Mouse (Mus musculus) kidney, adult 18-20 months (tissue): ENCODE measurements at regions not wholly inside any gene's neighbourhood (a gene's known extent, or its start where the extent isn't known, plus 50 kb on each side); places are given as distances from the start of the nearest gene placed in this dataset.

Source experiments
- DNase-seq: peaks from one replicate; pipeline ENCODE4 v3.0.0; 2021

DNA sequence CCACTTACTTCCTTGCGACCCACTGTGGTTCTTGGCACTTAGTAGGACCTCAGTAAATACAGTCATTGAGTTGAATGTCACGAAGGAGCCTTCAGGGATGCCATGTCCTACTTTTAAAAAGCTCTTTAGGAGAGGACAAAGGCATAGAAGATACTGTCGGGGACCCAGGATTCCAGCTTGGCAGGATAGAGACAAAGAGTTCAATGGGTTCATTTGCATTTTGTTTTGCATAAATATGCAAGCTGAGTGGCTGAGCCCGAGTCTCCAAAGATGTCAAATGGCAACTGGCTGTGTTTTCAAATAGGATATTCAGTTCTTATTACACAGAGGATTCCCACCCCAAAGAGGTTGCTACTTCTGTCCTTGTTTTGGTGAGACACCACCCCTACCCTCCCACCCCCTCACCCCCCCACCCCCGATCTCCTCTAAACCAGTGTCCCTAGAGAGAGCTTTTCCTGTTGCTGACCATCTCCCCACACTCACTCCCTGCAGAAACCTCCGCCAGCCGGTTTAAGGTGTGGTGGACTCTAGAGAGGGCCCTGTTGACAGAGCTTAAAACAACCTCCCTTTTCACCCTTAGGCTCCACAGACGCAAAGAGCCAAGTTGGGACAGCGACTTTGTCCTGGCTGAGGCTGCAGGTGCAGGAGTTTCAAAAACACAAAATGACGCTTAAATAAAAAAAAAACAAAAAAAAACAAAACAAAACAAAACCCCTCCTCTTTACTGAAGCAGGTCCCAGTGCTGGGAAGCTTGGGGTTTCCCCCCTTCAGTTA is 57.9 kb downstream of the Sox9 start:
- no peak for DNase-seq

DNA sequence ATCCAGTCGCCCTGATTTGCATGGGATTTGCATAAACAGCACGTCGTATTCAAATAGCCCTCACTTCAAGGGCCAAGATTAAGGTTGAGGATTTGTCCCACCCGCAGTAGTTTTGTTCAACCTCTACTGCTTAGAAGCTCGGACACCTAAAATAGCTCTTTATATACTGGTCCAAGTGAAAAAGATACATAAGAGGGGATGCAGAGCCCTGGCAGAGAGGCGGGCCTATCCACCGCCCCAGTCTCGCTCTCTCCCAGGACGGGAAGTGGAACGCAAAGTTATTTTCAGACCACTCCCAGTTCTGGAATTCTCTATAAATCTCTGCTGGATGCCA is 58.4 kb downstream of the Sox9 start:
- no peak for DNase-seq

DNA sequence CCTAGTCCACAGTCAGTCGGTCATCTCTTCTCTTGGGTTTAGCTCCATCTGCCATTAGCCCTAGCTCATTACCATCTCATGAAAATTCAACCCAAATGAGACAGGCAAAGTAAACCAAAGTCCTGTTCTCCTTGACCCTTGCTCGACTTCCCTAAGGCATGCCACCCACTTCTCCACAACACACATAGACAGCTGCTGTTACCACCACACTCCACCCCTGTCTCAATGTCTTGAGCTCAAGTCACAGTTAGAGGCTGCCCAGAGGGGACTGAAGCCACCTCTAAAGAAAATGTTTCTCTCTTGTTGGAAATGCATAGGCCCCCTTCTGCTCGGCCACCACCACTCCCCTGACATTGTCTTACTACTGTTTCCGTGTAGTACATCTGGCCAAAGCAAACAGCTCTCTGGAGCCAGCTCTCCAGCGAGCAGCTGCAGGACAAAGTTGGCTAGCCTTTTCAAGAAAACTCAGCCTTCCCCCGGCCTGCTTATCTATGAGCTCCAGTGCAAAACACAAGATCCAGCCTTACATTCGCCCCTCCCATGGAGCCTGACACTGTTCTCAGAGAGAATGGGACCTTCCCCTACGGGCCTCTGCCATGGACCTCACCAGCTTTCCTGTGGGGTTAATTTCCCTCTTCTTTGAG is 62.4 kb downstream of the Sox9 start:
- DNase-seq = no peak

DNA sequence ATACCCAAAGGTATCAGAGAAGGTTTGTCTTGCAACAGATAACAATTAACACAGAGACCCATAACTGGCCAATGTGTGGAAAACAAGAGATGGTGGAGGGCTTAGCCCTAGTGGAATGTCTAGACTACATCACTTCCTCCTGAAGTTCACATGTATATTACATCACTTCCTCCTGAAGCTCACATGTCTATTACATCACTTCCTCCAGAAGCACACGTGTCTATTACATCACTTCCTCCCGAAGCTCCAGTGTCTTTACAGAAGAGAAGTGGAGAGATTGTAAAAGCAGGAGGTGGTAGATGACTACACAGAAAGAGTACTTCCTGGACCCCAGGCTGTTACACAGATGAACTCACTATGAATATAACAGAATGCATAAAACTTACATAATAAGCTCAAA is 65.1 kb downstream of the Sox9 start:
- DNase-seq = no peak

DNA sequence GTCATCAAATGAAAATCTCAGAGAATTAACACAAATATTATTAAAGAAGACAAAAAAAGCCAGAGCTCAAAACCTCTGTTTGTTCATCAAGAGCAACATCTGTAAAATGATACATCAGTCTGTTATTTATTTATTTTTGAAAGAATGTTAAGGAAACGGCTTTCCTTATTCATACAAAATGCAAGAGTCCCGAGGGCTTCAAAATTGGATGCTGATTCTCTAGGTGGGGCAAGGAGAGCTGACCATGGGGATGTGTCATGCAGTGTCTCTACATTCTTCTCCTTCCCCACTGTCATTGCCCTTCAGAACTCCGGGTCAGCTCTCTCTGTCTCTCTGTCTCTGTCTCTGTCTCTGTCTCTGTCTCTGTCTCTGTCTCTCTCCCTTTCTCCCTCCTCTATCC is 65.8 kb downstream of the Sox9 start:
- DNase-seq = no peak

DNA sequence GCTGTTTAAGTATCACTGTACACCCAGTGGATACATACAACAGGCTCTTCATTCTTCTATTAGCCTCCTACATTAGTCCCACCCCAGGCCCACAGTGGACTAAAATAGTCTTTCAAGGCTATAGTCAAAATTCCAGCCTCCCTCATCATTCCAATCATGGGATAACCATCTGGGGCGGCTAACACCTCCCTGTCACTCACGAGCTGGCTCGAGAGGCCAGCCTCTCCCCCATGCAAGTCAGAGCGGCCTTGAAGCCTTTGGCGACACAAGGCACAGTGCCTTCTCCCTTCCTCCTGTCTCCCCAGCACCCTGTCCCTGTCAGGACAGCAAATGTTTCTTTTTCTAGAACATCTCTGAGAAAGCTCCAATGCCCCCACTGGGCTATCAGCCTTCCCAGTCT is 68.0 kb downstream of the Sox9 start:
- DNase-seq = no peak

DNA sequence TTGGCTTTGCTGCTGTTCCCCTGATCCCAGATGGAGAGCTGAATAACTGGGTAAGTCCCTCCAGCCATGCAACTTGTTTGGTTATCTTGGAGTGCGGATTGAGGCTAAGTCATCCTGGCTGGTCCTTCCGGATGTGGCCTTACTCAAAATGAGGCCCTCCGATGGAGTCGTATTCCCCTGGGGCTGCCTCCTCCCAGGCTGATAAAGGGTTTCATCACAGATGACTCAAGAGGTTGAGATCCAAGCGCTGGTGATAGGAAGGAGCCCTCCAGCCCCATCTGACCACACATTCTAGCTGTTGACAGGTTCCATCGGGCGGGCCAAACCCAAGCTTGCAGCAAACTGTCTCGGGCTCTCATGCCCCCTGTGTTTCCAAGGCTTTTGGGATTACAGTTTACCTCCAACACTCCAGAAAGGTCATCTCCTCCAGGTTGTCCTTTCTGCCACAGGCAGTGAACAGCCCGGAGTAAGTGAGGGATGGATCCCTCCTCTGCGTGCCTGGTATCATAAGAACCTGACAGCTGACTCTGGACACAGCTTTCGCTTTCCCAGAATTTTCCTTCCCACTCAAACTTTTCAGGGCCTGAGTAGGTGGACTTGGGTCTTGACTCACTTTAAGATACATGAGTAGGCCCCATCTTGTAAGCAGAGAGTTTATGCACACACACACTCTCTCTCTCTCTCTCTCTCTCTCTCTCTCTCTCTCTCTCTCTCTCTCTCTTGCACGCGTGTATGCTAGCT is 68.7 kb downstream of the Sox9 start:
- DNase-seq = no peak

DNA sequence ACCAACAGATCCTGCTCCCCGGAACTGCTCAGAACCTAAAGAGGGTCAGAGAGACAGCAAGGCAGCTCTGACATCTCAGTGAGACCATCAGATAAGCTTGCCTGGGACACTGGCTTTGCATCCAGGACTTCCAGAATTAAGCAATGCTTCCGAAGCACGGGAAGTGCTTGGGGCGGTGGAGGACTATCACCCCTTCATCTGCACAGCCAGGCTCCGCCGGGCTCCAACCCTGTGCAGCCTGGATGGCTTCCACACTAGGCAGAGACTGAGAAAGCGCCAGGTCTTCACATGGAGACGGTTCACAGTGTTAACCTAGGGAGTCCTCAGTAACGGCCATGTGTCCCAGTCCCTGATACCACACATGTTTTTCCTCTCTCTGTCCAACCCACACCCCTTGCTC is 69.3 kb downstream of the Sox9 start:
- no peak for DNase-seq

DNA sequence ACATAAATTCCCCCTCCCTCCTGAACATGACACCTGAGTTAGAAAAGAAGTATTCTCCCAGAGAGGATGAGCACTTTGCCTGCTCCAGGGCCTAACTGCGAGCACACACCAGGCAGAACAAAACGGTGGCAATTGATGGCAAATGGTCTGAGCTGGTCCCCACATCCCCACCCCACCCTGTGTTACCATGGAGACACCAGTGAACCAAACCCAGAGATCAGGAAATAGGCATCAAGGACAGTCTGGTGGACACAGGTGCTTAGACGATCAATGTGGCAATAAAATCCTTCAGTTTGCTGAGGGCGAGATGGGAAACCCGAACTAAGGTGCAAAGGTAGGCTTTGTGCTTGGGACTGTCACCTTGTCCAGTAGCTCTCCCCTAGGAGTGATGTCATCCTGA is 74.0 kb downstream of the Sox9 start:
- DNase-seq = no peak

DNA sequence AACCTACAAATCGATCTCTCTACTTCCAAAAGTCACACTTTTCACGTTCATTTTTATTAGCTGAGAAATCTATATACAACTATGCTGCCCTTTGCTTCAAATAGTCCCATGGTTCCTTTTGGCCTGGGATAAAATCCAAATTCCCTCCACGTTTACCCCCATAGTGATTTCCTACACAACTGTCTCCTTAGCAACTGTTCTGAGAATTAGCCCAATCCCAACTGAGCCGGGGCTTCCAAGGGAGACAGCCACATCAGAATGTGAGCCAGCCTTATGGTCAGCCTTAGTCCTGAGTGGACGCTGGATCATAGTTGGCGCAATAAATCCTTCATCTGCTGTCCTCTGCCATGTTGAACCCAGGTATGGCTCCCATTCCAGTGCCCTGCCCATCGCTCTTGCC is 77.3 kb downstream of the Sox9 start:
- no peak for DNase-seq

DNA sequence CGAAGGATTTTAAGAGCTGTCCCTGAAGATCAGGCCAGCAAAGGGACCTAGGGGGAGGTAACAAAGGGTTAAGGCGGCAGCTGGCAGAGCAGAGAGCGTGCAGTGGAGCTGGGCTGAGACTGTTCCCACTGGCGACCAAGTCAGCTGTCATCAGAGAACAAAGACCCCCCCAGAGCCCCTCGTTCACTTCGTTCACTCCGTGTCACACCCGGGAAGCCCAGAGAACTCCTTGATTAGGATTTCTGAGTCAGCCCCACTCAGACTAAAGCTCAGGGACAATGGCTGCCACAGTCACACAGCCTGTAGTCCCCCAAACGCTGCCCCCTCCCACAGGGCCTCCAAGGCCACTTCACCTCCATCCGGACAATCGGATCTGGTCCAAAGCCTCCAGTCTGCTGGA is 78.8 kb downstream of the Sox9 start:
- DNase-seq = no peak

DNA sequence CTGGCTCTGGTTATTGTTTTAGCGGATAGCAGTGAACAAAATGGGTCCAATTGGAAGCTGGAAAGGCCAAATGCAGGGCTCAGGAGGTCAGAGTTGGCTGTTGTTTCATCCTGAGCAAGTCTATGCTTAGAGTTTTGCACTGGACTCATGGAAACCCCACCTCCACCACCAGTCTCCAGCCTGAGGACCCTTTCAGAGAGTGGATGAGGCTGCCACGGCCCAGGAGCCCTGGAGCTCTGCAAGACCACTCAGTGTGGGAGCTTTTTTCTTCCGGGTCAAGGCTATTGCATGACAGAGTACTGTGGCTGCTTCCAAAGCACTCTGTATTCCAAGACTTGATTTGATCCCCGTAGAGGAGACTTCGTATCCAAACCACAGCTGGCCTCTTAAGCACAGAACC is 79.2 kb downstream of the Sox9 start:
- DNase-seq = no peak

DNA sequence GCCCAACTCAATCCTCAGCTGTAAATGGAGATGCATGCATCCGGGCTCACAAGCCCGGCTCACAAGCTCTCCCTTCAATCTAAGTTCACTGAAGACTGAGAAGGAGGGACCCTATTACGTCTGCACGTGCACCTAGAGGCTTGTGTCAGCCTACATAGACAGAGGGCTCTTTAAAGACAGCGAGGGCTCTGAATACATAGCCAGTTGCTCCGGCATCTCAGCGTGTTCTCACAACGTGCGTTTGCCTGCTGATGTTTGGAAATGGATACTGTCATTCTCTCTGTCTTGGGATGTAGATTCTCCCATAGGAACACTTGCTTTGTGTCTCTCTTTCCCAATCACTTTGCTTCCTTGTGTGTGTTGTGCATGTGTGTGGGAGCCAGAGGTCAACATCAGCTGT is 83.8 kb downstream of the Sox9 start:
- DNase-seq = no peak

DNA sequence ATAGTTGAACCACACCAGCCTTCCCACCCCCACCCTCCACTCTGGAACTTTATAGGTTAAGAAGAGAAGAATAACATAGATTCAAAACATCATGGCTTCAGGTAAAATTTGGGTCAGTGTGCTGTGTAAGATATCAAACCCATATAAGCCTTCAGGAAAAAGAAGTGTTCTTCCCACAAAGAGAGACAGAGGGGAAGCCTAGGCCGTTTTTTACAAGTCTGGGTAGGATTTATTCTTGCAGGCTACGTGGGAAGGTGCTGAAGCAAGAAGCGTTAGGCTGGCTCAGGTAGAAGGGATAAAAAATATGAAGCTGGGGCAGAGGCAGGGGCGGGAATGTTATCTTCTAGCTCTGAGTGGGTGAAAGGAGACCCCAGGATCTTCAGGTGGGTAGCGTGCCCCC is 87.5 kb downstream of the Sox9 start:
- DNase-seq = no peak

DNA sequence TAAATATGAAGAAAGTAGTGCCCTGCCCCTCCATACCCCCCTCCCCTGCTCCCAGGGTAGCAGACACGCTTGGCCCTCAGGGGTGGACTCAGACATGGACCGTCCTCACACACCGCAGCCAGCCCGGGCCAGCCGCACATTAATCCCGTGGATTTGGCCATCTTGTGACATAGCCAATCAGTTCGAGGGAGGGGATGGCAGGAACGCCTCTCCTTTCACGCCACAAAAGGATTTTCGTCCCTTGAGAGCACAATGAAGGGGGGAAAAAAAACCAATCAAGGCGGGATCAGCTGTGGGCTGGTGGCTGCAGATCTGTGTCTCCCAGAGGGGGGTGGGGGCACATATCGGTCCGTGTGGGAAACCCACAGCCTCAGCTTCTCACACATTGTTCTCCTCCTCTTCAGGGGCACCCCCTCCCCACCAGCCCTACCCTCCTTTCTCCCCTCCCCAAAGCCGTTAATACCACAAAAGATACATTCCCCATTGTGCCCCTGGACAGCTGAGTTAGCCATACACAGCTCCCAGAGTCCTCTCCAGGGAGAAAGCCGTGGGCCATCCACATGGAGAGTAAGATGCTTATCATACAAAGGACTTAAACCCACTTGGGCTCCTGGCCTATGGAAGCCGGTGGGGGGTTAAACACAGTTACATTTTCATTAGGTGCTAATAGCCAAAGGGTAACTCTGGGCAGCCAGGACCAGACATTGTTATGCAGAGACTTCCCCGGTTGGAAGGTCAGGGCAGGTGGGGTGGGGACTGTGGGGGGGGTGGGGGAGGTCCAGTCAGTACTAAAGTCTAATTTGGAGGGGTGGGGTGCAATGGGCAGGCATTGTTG is 88.4 kb downstream of the Sox9 start:
- DNase-seq = peak; percentile 7

DNA sequence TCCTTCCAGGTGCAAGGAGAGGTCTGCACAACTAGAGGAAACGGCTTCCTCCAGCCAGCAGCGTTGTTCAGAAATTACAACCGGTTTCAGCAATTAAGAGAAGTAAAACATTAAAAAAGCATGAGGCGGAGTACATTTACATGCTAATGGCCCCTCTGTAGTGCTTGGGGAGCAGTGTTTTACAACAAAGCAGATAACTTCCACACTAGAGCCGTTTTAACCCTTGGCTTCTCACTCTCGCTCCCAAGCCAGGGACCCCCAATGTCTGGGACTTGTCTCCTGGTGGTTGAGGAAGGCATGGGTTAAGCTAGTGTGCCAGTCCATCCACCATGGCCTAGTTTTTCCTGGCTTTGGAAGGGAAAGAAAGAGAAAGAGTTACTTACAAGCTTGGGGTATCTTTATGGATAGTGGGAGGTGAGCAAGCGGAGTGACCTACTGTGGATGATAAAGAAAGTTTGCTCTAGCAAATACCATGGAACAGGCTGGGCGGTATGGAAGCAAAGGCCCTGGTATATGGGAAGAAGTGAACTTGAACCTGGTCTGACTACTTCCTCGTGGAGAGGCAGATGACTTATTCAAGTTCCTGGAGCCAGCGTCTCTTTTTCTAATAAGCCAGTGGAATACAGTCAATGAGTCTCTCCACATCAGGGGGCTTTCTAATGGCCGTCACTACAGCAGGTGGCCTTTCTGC is 90.8 kb downstream of the Sox9 start:
- peak; percentile 4 for DNase-seq

DNA sequence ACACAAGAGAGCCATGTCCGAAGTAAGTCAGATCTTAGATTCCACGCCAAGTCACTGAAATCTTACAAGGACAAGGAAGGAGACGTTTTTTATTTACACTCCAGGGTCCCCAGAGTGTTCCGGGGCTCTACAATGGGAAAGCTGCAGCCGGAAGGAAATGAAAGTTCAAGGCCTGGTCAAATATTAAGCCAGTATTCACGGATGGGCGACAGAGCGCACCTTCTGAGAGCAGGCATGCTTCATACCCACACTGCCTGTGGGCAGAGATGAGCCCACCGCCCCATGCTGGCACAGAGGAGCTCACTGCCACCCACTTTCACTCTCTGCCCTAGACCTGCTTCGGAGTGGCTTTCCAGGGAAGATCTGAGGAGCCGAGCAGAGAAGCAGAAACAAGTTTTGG is 92.2 kb downstream of the Sox9 start:
- DNase-seq = peak; percentile 52

DNA sequence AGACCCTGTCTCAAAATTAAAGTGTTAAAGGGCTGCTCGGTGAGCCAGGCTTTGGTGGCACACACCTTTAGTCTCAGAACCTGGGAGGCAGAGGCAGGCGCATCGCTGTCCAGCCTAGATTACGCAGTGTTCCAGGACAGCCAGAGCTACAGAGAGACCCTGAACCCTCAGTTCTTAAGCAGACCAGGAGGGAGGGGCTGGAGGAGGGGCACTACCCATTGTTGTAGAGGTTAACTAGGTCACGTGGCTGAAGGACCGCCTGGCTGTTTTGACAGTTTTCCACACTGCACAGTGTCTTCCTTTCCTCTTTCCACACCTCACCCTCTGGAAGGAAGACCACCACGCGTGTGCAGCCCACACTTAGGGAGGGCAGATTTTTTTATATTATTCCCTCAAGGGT is 94.2 kb downstream of the Sox9 start:
- no peak for DNase-seq

DNA sequence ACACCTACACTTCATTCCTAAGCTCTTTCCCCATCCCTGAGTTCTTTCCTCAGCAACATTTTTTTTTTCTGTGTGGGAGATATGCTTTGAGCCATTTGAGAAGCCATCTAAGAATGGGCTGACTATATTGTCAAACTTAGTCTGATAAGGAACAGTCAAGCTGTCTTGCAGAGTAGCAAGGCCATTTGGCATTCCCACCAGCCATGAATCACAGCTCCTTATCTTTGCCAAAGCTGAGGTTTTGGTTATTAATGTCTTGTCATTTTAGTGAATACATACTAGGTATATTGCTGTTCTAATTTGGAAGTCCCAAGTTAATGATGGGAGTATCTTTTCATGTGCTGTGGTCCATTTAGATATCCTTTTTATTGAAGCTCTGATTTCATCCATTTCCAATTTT is 96.4 kb downstream of the Sox9 start:
- DNase-seq = no peak

DNA sequence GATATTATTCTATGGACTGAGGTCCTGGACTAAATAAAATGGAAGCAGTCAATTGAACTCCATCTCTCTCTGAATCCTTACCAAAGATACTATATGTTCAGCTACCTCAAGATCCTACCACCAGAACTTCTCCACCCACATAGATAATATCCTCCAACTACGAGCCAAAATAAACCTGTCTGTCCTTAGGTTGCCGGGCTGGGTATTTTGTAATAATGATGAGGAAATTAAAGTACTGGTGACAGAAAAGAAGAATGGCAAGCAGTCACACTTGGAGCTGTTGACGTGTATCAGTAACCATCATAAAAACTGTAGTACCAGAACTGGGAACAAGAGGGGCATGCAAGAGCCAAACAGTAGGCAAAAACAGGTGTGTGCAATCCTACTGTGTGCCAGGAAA is 98.7 kb downstream of the Sox9 start:
- DNase-seq = no peak

DNA sequence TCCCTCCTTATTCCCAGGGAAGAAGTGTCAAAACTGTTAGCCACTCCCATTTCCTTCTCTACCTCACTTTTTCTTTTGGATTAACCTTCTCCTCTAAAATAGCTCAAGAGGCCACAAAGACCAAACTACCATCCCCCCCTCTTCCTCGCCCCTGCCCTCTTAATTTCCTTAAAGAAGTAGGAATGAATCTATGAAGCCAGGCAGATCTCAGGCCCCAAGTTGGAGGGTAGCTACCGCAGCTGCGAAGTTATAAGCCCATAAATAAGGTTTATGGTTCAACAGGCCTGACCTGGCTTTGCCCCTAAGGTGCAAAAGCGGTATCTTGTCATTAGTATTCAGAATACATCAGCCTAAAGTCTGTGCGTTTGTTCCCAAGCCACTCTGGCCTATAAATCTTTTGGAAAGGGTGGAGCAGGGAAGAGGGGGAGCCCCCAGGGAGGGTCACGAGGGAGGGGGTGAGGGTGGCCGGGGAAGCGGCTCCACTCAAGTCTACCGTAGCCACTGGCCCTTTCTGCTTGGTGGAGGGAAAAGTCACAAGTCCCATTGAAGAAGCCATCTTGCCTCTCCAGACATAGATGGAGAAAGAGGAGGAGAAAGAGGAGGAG is 103.4 kb downstream of the Sox9 start:
- DNase-seq = no peak

DNA sequence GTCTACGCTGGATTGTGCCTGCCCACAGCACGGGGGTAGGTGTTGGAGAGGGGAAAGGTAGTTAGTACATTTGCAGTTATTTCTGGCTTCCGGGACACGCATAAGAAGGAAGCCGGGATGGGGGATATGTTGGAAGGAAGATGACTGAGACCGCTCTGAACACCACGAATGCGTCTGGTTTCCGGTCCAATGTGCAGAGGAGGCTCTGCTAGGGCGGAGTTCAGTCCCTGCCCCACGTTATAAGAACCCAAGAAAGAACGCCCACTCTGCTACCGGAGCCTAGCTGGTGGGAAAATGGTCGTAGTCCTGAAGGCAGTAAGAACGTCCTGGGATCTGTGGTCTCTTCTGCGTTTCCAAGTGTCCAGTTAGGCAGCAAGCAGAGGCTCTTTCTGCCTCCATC is 104.1 kb downstream of the Sox9 start:
- DNase-seq = no peak
